Mouse (Mus musculus) left cerebral cortex, adult 11 months (tissue): ENCODE measurements around the gene Gm4969.
A peak's percentile ranks its signal among the peaks of the same experiment; 100 is the strongest.
"Not testable (repeated sequence)": the region's sequence is repeated elsewhere in the genome, so short reads cannot be mapped to it uniquely, and the experiment has no call there.

ENCODE experiments used
- DNase-seq: peaks from one replicate; pipeline ENCODE4 v3.0.0; 2022; ENCODE audit warnings: low spot score

Gm4969 gene

DNA sequence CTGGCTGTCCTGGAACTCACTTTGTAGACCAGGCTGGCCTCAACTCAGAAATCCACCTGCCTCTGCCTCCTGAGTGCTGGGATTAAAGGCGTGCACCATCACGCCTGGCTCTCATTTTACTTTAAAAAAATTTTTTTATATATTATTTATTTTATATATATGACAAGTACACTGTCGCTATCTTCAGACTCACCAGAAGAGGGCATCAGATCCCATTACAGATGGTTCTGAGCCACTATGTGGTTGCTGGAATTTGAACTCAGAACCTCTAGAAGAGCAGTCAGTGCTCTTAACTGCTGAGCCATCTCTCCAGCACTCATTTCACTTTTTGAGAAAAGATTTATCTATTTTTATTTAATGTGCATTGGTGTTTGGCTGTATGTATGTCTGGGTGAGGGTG lies 47.1 kb downstream of the Gm4969 start:
- DNase-seq = not testable (repeated sequence)

DNA sequence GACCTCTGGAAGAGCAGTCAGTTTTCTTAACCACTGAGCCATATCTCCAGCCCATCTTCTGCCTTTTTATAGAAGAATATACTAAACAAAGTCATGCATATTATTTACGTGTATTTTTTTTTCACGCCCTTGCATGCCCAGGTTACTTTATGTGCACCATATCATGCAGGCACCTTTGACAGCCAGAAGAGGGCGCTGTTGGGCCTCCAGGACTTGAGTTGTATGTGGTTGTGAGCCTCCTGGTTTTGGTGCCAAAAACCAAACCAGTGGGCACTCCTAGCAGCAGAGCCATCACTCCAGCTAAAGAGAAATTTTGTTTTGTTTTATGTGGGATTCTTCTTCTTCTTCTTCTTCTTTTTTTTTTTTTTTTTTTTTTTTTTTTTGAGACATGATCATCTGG lies 48.7 kb downstream of the Gm4969 start:
- no peak for DNase-seq

DNA sequence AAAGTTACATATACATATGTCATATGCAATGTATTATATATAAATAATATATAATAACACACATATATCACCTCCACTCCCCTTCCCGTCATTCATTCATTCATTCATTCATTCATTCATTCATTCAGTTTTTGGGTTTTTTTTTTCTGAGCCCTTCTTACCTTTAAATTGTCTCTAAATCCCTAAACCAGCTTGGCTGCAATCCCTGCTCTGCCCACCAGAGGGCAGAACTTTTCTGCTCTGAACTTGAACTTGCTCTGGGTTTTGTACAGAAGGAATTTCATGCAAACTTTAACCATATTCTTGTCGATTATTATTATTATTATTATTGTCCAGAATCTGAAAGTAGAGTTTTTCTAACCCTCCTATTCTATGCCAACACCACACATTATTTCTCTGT lies 49.5 kb downstream of the Gm4969 start:
- no peak for DNase-seq

DNA sequence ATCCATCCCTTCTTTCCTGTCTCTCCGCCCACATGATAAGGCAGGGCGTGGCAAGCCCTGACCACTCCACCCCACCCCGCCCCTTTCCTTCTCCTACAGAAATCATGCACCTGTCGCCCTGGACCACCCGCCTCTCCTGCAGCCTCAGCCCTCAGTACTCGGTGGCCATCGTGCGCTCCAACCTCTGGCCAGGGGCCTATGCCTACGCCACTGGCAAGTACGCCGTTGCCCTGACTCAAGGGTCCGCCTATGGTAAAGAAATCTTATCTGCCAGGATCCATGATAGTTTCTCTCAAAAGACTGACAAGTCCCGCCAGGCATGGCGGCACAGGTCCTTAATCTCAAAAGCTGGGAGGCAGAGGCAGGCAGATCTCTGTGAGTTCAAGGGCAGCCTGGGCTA lies 50.2 kb downstream of the Gm4969 start:
- no peak for DNase-seq

DNA sequence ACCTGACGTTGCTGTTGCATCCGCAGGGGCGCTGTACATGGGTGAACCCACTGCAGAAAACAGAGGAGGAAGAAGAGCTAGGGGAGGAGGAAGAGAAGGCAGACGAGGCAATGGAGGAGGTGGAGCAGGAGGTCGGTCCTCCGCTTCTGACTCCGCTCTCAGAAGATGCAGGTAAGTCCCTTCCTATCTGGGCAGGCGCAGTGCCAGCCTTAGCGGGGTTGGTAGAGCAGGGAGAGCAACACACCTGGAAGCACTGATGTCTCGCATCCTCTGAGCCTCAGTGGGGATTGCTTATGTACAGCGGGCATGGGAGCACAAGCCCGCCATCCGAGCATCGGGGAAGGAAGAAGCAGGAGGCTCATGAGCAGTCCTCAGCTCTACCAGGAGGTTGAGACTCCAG lies 51.1 kb downstream of the Gm4969 start:
- DNase-seq = no peak

DNA sequence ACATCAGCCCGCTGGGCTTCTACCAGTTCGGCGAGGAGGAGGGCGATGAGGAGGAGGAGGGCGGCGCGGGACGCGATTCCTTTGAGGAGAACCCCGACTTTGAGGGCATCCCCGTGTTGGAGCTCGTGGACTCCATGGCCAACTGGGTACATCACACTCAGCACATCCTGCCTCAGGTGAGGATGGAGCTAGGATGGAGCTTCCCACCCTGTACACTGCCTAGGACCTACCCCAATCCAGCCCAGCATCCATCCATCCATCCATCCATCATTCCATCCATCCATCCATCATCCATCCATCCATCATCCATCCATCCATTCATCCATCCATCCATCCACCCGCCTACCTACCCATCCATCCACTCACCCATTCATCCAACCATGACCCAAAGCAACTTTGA lies 52.3 kb downstream of the Gm4969 start:
- DNase-seq = no peak

DNA sequence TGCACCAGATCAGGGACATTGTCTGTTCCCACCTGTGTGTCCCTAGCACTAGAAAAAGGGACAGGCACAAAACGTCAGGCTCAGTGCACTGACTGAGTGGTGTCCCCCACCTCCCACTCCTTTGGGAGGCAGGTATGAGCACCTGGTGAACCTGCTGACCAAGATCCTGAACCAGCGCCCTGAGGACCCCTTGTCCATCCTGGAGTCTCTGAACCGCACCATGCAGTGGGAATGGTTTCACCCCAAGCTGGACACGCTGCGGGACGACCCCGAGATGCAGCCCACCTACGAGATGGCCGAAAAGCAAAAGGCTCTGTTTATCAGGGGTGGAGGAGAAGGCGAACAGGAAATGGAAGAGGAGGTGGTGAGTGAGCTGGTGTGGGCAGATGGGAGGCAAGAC lies 60.8 kb downstream of the Gm4969 start:
- DNase-seq = no peak

DNA sequence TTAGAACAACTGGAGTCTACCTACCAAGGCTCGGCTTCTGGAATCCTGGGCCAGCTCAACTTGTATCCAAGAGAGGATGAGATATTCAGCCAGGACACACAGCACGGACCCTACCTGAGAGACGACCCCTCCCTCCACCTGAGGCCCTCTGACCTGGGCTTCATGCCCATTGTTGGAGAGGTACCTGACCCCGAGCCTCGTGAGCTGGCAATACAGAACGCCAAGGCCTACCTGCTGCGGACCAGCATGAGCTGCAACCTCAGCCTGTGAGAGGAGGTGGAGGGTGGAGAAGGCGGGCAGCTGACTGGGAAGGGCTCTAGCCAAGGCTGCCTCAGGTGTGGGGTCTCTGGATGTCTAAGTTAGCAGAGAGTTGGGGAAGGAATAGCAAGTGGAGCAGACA lies 63.1 kb downstream of the Gm4969 start:
- DNase-seq = no peak

DNA sequence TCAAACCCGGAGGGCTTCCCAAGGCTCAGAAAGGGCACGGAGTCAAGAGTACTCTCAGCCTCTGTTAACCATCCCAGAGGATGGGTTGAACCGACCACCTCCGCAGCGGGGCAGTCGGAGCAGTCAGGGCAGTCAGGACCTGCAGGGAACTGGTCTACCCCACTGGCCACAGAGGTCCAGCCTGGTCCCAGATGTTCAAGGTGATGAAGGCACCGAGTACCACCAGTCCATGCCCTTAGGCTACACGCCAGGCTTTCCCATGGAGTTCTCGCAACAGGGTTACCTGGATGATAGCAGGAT lies 63.4 kb downstream of the Gm4969 start:
- no peak for DNase-seq

DNA sequence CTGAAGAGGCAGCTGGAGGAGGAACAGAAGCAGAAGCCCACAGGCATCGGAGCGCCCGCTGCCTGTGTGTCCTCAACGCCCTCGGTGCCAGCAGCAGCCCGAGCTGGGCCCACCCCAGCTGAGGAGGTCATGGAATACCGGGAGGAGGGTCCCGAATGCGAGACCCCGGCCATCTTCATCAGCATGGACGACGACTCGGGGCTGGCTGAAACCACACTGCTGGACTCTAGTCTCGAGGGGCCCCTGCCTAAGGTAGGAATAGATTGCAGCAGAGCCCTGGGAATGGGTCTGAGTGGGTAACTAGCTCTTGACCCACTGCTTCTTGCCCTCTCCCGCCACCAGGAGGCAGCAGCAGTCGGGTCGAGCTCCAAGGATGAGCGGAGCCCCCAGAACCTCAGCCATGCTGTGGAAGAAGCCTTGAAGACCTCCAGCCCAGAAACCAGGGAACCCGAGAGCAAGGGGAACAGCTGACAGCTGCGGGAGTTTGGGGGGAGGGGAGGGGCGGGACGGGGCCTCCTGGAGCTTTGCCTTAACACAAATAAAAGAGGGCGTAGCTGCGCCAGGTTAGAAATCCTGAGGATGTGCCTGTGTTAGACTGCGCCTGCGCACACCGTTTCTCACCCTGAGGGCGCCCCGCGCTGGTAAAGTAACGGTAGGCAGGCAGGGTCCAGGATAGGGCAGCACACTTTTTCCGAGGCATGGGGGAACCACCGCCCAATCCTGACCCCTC lies 64.0 kb downstream of the Gm4969 start, which contains the start of gene Rsph6a:
Gene Rsph6a (plus strand): TSS at position 644 of the 730 bp plus-strand sequence.
- DNase-seq = no peak

DNA sequence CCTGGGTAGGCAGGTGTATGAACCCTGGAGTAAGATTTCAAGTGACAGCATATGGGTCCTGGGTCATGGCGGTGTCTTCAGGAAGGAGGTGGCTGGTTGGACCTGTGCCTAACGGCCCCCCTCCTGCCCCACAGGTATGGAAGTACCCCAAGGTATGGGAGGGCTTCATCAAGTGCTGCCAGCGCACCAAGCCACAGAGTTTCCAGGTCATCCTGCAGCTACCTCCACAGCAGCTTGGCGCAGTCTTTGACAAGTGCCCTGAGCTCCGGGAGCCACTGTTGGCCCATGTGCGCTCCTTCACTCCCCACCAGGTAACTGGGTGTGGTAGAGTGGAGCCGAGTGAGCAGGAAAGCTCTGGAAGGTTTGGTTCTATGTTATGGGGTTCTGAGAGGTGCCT lies 65.0 kb downstream of the Gm4969 start:
- DNase-seq = no peak

DNA sequence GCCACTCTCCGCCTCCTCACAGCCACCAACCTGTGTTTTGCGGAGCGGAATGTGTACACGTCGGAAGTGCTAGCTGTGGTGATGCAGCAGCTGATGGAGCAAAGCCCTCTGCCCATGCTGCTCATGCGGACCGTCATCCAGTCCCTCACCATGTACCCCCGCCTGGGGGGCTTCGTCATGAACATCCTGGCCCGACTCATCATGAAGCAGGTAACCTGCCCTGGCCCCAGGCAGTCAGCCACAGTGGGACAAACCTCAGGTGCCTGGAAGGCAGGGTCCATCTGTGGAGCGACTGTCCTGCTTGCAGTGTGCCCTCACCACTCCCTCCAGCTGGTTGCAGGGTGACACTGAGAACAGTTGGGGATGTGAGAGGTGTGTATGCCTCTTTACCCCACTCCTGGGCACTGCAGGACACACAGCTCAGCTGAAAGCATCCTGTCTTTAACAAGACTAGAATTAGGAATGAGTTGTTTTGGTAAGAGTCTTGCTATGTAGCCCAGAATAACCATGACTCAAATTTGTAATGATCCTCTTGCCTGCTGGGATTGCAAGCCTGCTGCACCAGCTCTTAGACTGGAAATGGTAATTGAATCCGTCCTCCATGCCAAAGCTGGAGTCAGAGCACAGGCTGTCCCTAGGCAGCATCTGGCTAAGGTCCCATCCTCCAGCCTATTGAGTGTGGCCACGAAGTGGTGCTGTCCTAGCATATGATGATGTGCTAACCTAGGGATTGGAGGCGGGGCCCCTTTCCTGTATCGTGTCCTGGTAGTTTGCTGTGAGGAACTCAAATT lies 65.6 kb downstream of the Gm4969 start:
- peak; percentile 51 for DNase-seq

DNA sequence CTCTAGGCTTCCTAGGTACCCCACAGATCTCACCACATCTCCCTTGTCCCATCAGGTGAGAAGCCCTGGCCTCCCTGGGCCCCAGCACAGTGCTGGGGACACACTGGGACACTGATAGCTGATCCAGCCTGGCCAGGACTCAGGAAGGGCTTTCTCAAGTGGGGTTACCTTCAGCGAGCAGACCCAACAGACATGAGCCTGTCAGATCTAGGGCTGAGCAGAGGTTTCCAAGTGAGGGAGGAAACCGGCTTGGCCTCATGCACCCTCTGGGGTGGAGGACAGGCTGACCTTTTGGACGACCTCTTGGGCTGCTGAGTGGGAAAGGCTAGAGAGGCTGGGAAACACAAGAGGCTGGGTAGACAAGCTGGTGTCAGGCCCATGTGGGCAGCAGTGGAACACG lies 67.0 kb downstream of the Gm4969 start:
- no peak for DNase-seq

DNA sequence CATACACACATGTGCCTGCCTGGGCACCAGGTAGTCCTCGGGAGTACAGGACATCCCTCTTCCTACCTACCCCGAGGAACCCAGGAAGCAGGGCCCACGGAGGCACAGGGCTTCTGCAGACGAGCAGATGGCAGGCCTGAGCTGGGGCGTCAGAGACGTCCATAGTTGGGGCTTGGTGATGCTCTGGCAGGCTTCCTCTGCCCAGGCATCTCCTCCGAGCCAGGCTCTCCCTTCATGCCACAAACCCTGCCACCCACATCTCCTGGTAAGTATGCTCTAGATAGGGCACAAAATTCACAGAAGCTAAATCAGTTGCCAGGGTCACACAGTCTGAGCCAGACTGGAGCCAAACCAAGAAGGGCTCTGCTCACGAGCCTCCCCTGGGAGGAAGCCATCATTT lies 68.0 kb downstream of the Gm4969 start:
- DNase-seq = no peak

DNA sequence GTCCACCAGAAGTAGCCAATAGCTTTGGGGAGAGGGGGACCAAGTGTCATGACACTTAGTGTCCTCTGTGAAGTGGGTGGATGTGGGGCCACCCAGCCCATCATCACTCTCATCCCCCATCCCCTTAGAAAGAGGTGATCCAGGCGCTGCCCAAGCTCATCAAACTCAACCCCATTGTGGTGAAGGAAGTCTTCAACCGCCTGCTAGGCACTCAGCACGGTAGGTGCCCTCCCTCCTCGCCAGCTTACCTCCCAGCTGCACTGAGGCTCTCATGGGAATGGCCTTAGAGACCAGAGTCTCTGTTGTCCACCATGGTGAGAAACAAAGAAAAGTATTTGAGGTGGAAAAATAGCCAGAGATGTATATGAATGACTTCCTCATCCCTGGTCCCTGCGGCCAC lies 68.9 kb downstream of the Gm4969 start:
- DNase-seq = no peak
